Mouse (Mus musculus) ES-E14 (cell line): ENCODE data around the gene Dppa5a.

ENCODE experiments used
- CHD2 ChIP-seq: IDR thresholded peaks from 2 replicates; pipeline ENCODE4 v1.6.1; 2014; ENCODE audit warnings: mild to moderate bottlenecking, low read depth, low read length, inconsistent platforms
- HCFC1 ChIP-seq: IDR thresholded peaks from 2 replicates; pipeline ENCODE4 v1.6.1; 2012; ENCODE audit warnings: low read length, inconsistent platforms, borderline replicate concordance; ENCODE audit not compliant: insufficient read depth

- TF ChIP-seq CHD2: peak; percentile 51; the same call in 1 of the 2 replicates
- TF ChIP-seq HCFC1: no peak
These were observed 3.3 kb downstream of the Dppa5a start for GRCm38 (mm10) chr9:78364701-78365100.
